Mouse (Mus musculus): ENCODE measurements at regions not wholly inside any gene's neighbourhood (a gene's known extent, or its start where the extent isn't known, plus 50 kb on each side); places are given as distances from the start of the nearest gene placed in this dataset.

DNA sequence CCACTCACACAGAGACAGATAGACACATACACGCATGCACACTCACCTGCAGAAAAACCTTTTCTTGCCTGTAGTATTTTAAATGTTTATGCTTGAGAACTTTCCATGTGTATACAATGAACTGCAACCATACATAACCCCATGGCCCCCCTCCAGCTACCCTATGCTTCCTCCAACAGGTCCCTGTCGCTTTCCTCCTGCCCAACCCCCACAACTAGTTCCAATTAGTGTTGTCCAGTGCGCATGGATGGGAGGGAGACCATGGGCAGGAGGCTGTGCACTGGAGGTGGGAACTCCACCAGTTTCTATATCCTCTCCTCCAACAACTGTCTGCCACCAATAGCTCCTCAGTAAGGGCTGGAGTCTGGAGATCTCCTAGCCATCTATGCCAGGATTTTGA lies 82.9 kb upstream of the Jade1 start:
- no peak for DNase-seq (ENCODE audit: extremely low spot score)

GRCm38 (mm10) chr3:41469106-41469505 lies 86.4 kb upstream of the Jade1 start:
- DNase-seq (ENCODE audit: extremely low spot score), result no peak

- no peak for DNase-seq (ENCODE audit: extremely low spot score)
These were observed 87.7 kb upstream of the Jade1 start for GRCm38 (mm10) chr3:41467857-41468256.

DNA sequence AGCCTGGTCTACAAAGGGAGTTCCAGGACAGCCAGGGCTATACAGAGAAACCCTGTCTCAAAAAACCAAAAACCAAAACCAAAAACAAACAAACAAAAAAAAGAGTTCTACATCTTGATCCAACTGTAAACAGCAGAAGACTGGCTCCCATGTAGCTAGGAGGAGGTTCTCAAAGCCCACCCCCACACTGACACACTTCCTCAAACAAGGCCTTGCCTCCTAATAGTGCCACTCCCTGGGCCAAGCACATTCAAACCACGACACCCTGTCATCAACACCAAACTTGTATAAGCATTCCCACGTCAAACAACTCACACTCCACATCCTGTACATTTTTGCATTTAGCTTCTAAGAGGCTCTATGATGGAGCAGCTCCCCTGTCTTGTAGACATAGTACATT lies 89.6 kb upstream of the Jade1 start:
- DNase-seq (ENCODE audit: extremely low spot score), result no peak

GRCm38 (mm10) chr3:41462953-41463644 lies 92.4 kb upstream of the Jade1 start:
- DNase-seq (ENCODE audit: extremely low spot score), result no peak

DNA sequence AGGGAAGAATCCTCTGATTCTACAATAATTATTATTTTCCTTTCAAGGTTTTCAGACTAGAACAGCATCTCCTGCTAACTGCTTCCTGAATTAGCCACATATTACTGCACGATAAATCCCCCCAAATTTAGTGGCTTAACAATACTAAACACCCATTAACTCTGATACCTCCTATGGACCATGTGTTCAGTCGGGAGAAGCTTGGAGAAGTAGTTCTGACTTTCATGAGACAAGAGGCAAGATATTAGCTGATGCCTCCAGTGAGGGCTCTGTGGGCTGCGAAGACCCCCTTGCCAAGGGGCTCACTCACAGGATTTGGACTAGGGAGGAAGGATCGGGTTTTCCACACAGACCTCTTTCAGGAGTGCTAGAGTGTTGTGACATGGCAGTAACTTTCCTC lies 95.4 kb upstream of the Jade1 start:
- DNase-seq (ENCODE audit: extremely low spot score), result no peak

GRCm38 (mm10) chr3:41458156-41458555 lies 97.4 kb upstream of the Jade1 start:
- DNase-seq (ENCODE audit: extremely low spot score), result no peak

DNA sequence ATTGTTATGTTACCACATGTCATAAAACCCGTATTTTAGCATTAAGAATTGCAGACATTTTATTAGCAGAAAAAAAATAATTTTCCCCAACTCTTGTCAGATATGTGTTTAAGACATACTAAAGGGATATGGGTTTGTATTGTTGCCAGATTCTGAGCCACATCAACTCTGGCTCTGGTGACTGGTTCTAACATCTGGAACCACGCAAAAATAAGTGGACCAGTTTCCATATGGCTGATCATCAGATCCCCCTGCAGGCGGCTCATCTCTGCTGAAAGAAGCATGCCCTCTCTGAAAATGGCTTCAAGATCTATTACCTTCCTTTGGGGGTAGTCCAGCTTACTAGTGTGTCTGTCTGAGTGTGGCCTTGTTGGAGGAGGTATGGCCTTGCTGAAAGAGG lies 102.0 kb upstream of the Jade1 start:
- no peak for DNase-seq (ENCODE audit: extremely low spot score)

DNA sequence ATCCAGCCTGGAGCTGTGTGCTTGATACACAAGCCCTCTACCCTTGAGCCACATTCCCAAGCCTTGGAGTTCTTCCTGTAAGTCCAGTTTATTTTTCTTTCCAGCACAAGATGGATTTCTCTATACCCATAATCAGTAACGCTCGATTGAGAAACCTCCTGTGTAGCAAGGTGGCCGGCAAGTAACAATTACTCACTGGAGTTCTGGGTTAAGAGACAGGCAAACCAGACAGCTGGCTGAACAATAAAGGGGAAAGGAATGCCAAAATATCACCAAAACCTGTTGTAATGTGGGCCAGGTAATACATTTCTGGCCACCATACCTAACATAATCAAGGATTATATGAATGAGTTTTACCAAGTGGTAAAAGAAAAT lies 102.8 kb upstream of the Jade1 start:
- no peak for DNase-seq (ENCODE audit: extremely low spot score)

DNA sequence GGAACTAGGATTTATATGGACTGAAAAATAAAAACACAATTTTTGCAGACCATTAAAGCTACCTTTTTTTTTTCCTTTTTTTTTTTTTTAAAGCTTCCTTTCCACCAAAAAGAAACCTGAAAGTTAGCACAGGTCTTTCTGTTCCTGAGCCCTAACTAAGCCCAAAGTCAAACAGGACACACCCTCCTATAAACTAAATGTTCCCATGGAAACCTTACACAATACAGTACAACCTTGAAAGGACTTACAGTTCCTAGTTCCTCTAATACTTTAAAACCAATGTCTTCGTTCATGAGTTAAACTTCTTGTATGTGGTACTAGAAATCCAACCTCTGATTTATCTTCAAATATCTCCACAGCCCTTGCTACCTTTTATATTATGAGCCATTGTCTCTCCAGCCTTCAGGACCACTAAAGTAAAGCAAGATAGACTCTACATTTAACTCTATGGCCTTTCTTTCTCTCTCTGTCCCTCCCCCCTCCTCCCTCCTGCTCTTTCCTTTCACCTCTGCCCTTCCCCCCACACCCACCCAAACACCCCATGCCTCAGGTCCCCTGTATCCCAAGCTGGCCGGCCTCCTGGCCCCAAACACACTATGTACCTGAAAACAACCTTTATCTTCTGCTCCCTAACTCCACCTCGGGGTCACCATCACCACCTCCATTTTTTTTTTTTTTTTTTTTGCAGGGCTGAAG lies 103.4 kb upstream of the Jade1 start:
- DNase-seq (ENCODE audit: extremely low spot score), result no peak

DNA sequence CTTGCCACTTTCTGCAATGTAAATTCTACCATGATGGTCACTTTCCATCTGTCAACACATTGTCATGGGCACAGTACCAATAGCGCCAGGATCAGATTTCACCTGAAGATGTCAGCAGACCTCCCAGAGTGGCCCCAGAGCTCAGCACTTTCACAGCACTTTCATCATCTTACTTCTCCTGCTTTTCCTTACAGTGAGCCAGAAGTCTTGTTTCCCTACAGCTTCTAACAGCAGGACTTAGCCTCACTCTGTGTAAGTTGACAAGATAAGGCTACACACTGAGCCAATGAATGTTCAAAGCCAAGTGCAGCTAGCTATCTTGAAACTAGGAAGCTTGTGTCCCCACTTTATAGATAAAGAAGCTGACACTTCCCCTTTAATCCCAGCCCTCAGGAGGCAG lies 104.8 kb upstream of the Jade1 start:
- DNase-seq (ENCODE audit: extremely low spot score), result no peak

GRCm38 (mm10) chr3:41444243-41444753 lies 111.2 kb upstream of the Jade1 start:
- DNase-seq (ENCODE audit: extremely low spot score), result no peak

GRCm38 (mm10) chr3:41436238-41436637 lies 119.3 kb upstream of the Jade1 start:
- DNase-seq (ENCODE audit: extremely low spot score), result no peak

GRCm38 (mm10) chr3:41433106-41433505 lies 122.4 kb upstream of the Jade1 start:
- no peak for DNase-seq (ENCODE audit: extremely low spot score)

GRCm38 (mm10) chr3:41432376-41432775 lies 123.2 kb upstream of the Jade1 start:
- DNase-seq (ENCODE audit: extremely low spot score), result no peak

DNA sequence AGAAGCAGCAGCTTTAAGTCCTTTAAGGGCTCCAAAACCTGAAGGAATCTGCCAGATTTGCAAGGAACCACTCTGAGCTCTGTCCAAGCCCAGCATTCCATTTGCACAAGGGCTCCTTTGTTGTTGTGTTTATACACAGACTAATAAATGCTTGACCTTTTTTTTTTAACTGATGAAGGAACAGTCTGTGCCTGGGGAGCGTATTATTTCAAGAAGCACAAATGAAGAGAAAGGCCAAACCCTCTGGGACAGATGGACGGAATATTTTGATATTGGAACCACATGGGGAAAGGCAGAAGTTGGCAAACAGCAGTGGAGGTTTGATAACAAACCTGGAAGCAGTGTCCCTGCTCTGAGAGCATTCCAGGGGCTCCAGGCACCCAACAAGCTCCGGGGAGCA lies 125.3 kb upstream of the Jade1 start:
- DNase-seq (ENCODE audit: extremely low spot score), result no peak

DNA sequence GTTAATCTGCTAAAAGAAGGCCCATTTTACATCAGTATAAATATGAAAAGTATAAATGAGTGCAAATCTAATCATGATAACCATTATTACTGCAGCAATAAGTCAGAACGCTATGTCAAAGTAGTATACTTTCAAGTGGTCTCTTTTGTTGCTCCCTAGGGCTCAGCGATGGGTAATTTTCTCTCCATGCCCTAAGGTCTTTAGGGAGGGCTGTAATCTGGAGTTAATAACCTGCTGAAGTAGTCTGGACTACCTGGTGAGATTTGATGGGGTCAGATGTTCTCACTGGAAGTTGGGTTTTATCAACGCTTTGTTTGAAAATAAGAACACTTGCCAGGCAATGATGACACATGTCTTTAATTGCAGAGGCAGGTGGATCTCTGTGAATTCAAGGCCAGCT lies 128.6 kb upstream of the Jade1 start:
- DNase-seq (ENCODE audit: extremely low spot score), result no peak

- DNase-seq (ENCODE audit: extremely low spot score), result no peak
These were observed 129.7 kb upstream of the Jade1 start for GRCm38 (mm10) chr3:41425863-41426262.

DNA sequence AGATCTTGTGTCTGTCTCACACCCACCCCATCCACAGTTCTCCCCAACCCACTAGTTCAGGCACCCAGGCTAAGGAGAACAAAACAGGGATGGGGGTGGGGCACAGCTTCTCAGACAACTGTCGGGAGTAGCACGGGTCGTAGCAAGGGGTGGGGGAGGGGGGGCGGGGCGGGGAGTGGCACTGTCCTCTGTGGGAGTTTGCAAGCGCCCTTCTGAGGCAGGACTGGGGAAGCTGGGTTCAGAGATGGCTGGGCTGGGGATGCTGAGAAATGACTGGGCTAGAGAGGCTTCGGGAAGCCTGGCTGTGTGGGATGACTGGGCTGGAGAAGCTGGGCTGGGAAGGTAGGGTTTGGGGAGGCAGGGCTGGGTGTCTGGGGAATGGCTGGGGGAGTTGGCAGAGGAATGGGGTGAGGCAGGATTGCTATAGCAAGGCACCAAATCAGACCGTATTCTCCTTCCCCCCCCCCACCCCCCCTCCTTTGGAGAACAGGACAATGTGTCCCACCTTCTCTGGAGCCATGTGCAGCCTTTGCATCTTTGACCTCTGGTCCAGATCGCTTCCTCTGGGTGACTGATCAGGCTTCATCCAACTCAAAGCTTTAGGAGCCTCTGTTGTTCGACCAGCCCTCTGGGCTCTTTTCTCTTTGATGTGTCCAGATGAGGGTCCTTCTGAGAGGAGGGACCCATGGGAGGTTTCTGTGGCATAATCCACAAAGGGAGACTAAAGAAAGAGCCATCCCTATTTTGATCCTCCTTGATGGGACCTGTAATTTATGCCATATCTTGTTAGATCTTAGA lies 131.2 kb upstream of the Jade1 start:
- peak; percentile 12 for DNase-seq (ENCODE audit: extremely low spot score)

DNA sequence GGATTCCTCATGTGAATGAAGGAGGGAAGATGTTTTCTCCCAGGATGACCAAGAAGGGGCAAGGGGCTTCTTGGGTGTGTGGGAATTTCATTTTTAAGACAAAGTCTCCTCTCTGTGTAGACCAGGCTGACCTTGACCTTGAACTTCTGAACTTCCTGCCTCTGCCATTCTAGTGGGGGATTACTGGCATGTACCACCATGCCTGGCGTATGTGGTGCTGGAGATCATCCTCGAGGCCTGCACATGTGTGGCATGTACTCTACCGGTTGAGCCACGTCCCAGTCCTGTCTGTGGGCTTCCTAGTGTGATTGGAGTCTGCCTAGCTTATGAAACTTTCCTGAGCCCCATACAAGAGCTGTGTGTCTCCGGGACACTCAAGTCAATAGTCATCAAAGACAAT lies 131.9 kb upstream of the Jade1 start:
- peak; percentile 14 for DNase-seq (ENCODE audit: extremely low spot score)

DNA sequence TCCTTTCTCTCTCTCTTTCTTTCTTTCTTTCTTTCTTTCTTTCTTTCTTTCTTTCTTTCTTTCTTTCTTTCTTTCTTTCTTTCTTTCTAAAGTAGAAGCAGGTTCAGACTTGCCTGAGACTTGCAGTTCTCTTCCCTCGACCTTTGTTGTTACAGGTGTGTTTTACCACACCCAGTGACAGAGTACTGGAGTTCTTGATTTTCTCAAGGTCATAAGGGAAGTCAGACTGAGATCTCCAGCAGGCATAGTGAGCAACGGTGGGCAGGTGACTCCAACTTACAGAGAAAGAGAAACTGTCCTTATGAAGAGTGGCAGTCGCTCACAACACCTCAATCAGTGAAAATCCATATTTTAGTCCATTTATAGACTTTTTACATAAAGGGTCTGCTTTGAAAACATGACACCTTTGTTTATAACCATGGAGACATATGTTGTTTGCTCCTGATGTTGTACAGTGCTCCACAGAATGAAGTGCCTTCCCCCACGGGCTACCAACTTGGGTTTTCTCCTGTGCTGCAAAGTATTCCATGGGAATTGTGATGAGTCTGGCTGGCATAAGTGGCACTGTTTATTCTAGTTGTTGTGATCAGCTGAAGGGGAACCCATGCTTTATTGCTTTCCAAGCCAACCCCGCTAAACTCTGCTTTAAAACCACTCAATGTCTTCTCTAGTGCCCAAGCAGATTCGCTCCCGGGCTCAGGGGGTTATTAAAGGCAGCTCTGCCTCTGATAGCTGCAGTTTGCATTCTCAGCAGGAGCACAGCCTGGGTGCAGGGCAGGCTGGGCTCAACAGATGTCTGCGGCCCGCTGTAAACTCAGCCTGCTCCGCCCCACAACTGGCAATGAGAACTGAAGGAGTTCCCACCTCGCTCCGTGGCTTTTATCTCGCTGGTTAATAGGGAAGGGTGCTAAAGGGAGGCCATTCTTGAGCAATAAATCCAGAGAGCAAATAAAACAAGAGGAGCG lies 132.6 kb upstream of the Jade1 start:
- DNase-seq (ENCODE audit: extremely low spot score), result peak; percentile 38

GRCm38 (mm10) chr3:41413771-41414170 lies 141.8 kb upstream of the Jade1 start:
- no peak for DNase-seq (ENCODE audit: extremely low spot score)

All from embryo, embryonic 9.5 days (tissue).